Comparison of ENCODE assay signal across 2 mouse cellular contexts in genomic region chr11:51848324-51848723, GRCm38 (mm10).
A peak's percentile ranks its signal among the peaks of the same experiment; 100 is the strongest.
TF ChIP-seq lines count a peak whose summit lies in the region.

No protein-coding gene starts in this region.

TF ChIP-seq in CH12.LX, 34 proteins besides CTCF, POLR2A, EP300 and RAD21:
- TF ChIP-seq ZKSCAN1 (IDR thresholded peaks at IDR 0.05; ENCODE audit: borderline replicate concordance, low read depth, low read length): peak; percentile 77
- no peak for TF ChIP-seq KAT2A (IDR thresholded peaks at IDR 0.05; ENCODE audit: insufficient replicate concordance, low read length)
- TF ChIP-seq ZMIZ1 (IDR thresholded peaks at IDR 0.05; ENCODE audit: low read depth, low read length): 0 out of 2 replicates have a peak, but pooled peaks have one; percentile 14

TF ChIP-seq in MEL, 35 proteins besides CTCF, POLR2A, EP300 and RAD21:
- TF ChIP-seq ZKSCAN1 (IDR thresholded peaks at IDR 0.05; ENCODE audit: low read depth, low read length) (peak; percentile 81), SIN3A (IDR thresholded peaks at IDR 0.05; ENCODE audit: low read length) (no peak)
